26 mouse cellular contexts compared by ENCODE assay signal in genomic region chr2:139860133-139860494, GRCm38 (mm10).
A peak's percentile ranks its signal among the peaks of the same experiment; 100 is the strongest.
DNase-seq lines count a peak whose midpoint lies in the region; ATAC-seq and TF ChIP-seq lines count a peak whose summit lies in the region.
"Had no signal": no experiment of that assay in that cellular context is flagged by ENCODE, and none has a peak within 500 bp of the region (broad histone marks: within the 10 kb centered on the region; RNA-seq: fewer than 3 reads in every experiment).

No protein-coding gene starts in this region.

- no peak for TF ChIP-seq CTCF in stomach, postnatal 0 days (IDR thresholded peaks at IDR 0.05; ENCODE audit: low read depth)

- H3K9me3 ChIP-seq in intestine, embryonic 14.5 days (ENCODE audit: control insufficient read depth, low read length), result no peaks in the 10 kb centered on the region
- no peaks in the 10 kb centered on the region for H3K9me3 ChIP-seq in intestine, embryonic 16.5 days (ENCODE audit: control insufficient read depth, low read length)
- H3K9me3 ChIP-seq in limb, embryonic 15.5 days, result no peaks in the 10 kb centered on the region
- no peaks in the 10 kb centered on the region for H3K9me3 ChIP-seq in limb, embryonic 10.5 days (replicated peaks)
- no peaks in the 10 kb centered on the region for H3K9me3 ChIP-seq in lung, embryonic 16.5 days (ENCODE audit: control insufficient read depth, low read length)
- H3K9me3 ChIP-seq in stomach, embryonic 14.5 days (ENCODE audit: control insufficient read depth, low read depth, low read length), result no peaks in the 10 kb centered on the region
- H3K9me3 ChIP-seq in stomach, postnatal 0 days (ENCODE audit: control insufficient read depth, low read length), result no peaks in the 10 kb centered on the region
- H3K9me3 ChIP-seq: embryonic facial prominence, embryonic 10.5 days; embryonic facial prominence, embryonic 13.5 days; forebrain, embryonic 12.5 days; forebrain, embryonic 15.5 days; heart, embryonic 12.5 days; heart, embryonic 15.5 days; hindbrain, embryonic 10.5 days had no signal

- no peak for TF ChIP-seq EP300 in stomach, postnatal 0 days (optimal IDR thresholded peaks at IDR 0.05)

- 87% methylated on average over 5 of the region's 5 CpGs for WGBS in intestine, embryonic 14.5 days
- 88% methylated on average over 5 of the region's 5 CpGs for WGBS in intestine, embryonic 16.5 days
- WGBS in limb, embryonic 15.5 days, result 83% methylated on average over 5 of the region's 5 CpGs
- WGBS in limb, embryonic 10.5 days, result 92% methylated on average over 5 of the region's 5 CpGs
- WGBS in lung, embryonic 16.5 days, result 57% methylated on average over 5 of the region's 5 CpGs
- WGBS in stomach, embryonic 14.5 days, result 81% methylated on average over 5 of the region's 5 CpGs
- WGBS in stomach, postnatal 0 days, result 85% methylated on average over 5 of the region's 5 CpGs

- H3K4me3 ChIP-seq in intestine, embryonic 14.5 days (ENCODE audit: low read depth, low read length), result no peak overlapping the region
- no peak overlapping the region for H3K4me3 ChIP-seq in intestine, embryonic 16.5 days (ENCODE audit: low read length)
- no peak overlapping the region for H3K4me3 ChIP-seq in limb, embryonic 15.5 days
- no peak overlapping the region for H3K4me3 ChIP-seq in limb, embryonic 10.5 days
- no peak overlapping the region for H3K4me3 ChIP-seq in lung, embryonic 16.5 days (ENCODE audit: low read length)
- no peak overlapping the region for H3K4me3 ChIP-seq in stomach, embryonic 14.5 days (ENCODE audit: low read depth, low read length)
- H3K4me3 ChIP-seq in stomach, postnatal 0 days (ENCODE audit: low read depth, low read length), result no peak overlapping the region
- H3K4me3 ChIP-seq: embryonic facial prominence, embryonic 10.5 days; embryonic facial prominence, embryonic 13.5 days; erythroblast, embryonic 14.5 days; forebrain, embryonic 12.5 days; forebrain, embryonic 15.5 days; heart, embryonic 12.5 days; heart, embryonic 15.5 days; hindbrain, embryonic 10.5 days had no signal

- no peak overlapping the region for H3K9ac ChIP-seq in intestine, embryonic 14.5 days (ENCODE audit: low read length)
- H3K9ac ChIP-seq in intestine, embryonic 16.5 days (ENCODE audit: low read depth, low read length), result no peak overlapping the region
- no peak overlapping the region for H3K9ac ChIP-seq in limb, embryonic 15.5 days
- H3K9ac ChIP-seq in lung, embryonic 16.5 days (ENCODE audit: low read length), result no peak overlapping the region
- H3K9ac ChIP-seq in stomach, embryonic 14.5 days (replicated peaks; ENCODE audit: low read depth, low read length), result no peak overlapping the region
- H3K9ac ChIP-seq in stomach, postnatal 0 days (ENCODE audit: low read length), result no peak overlapping the region
- H3K9ac ChIP-seq: embryonic facial prominence, embryonic 13.5 days; forebrain, embryonic 12.5 days; forebrain, embryonic 15.5 days; heart, embryonic 12.5 days; heart, embryonic 15.5 days had no signal

- no peak overlapping the region for H3K27ac ChIP-seq in intestine, embryonic 14.5 days (ENCODE audit: low read depth)
- no peak overlapping the region for H3K27ac ChIP-seq in intestine, embryonic 16.5 days (ENCODE audit: low read length)
- H3K27ac ChIP-seq in limb, embryonic 15.5 days, result peak overlapping the region; percentile 6; the same call in 1 of the 2 replicates
- no peak overlapping the region for H3K27ac ChIP-seq in limb, embryonic 10.5 days
- H3K27ac ChIP-seq in lung, embryonic 16.5 days (ENCODE audit: low read length), result peak overlapping the region; percentile 92
- 0 out of 2 replicates have a peak overlapping the region, but pooled peaks have one; percentile 10 for H3K27ac ChIP-seq in stomach, embryonic 14.5 days (ENCODE audit: low read length)
- no peak overlapping the region for H3K27ac ChIP-seq in stomach, postnatal 0 days (replicated peaks)
- H3K27ac ChIP-seq: embryonic facial prominence, embryonic 10.5 days; embryonic facial prominence, embryonic 13.5 days; forebrain, embryonic 12.5 days; forebrain, embryonic 15.5 days; heart, embryonic 15.5 days; hindbrain, embryonic 10.5 days had no signal

- no peaks in the 10 kb centered on the region for H3K27me3 ChIP-seq in intestine, embryonic 14.5 days (replicated peaks; ENCODE audit: control insufficient read depth, insufficient read depth, low read length)
- H3K27me3 ChIP-seq in intestine, embryonic 16.5 days (replicated peaks; ENCODE audit: control insufficient read depth, insufficient read depth, low read length), result no peaks in the 10 kb centered on the region
- H3K27me3 ChIP-seq in limb, embryonic 15.5 days, result no peaks in the 10 kb centered on the region
- no peaks in the 10 kb centered on the region for H3K27me3 ChIP-seq in limb, embryonic 10.5 days (ENCODE audit: low read depth, poor library complexity, severe bottlenecking)
- no peaks in the 10 kb centered on the region for H3K27me3 ChIP-seq in lung, embryonic 16.5 days (ENCODE audit: control insufficient read depth, insufficient read depth, low read depth, low read length)
- H3K27me3 ChIP-seq in stomach, embryonic 14.5 days (ENCODE audit: control insufficient read depth, insufficient read depth, low read length), result no peaks in the 10 kb centered on the region
- H3K27me3 ChIP-seq in stomach, postnatal 0 days (ENCODE audit: control insufficient read depth, insufficient read depth, low read length), result no peaks in the 10 kb centered on the region
- H3K27me3 ChIP-seq: embryonic facial prominence, embryonic 13.5 days; forebrain, embryonic 12.5 days; forebrain, embryonic 15.5 days; heart, embryonic 12.5 days; heart, embryonic 15.5 days had no signal

- no peak overlapping the region for H3K4me2 ChIP-seq in intestine, embryonic 14.5 days (ENCODE audit: low read length)
- no peak overlapping the region for H3K4me2 ChIP-seq in intestine, embryonic 16.5 days (ENCODE audit: low read depth, low read length)
- no peak overlapping the region for H3K4me2 ChIP-seq in limb, embryonic 15.5 days
- H3K4me2 ChIP-seq in lung, embryonic 16.5 days (ENCODE audit: low read depth, low read length), result no peak overlapping the region
- H3K4me2 ChIP-seq in stomach, embryonic 14.5 days (replicated peaks; ENCODE audit: low read depth, low read length), result no peak overlapping the region
- no peak overlapping the region for H3K4me2 ChIP-seq in stomach, postnatal 0 days (replicated peaks; ENCODE audit: low read depth)
- H3K4me2 ChIP-seq: embryonic facial prominence, embryonic 13.5 days; forebrain, embryonic 12.5 days; forebrain, embryonic 15.5 days; heart, embryonic 12.5 days; heart, embryonic 15.5 days had no signal

- DNase-seq in intestine, embryonic 14.5 days (ENCODE audit: low spot score), result peak; percentile 43
- no peak for DNase-seq in limb, embryonic 10.5 days (ENCODE audit: low spot score)
- DNase-seq in lung, postnatal 10 days, result no peak
- DNase-seq in stomach, postnatal 0 days (ENCODE audit: low spot score), result no peak
- DNase-seq: adrenal gland, adult 8-10 months; adrenal gland, postnatal 25 days; cerebellum, adult 11-12 months; cerebellum, adult 8-10 months; cerebellum, postnatal 10 days; cerebellum, postnatal 36 days; embryo, embryonic 11 days; gastrocnemius, postnatal 25 days; heart, postnatal 36 days had no signal

- no peak for ATAC-seq in intestine, embryonic 14.5 days (replicated peaks; ENCODE audit: low FRiP score, low TSS enrichment, low read depth)
- no peak for ATAC-seq in intestine, embryonic 16.5 days
- ATAC-seq in limb, embryonic 15.5 days (ENCODE audit: insufficient number of reproducible peaks, low FRiP score, low TSS enrichment, low read depth), result no peak
- peak; percentile 35 for ATAC-seq in lung, embryonic 16.5 days (ENCODE audit: low read depth)
- no peak for ATAC-seq in stomach, embryonic 14.5 days (ENCODE audit: insufficient number of reproducible peaks, insufficient read depth, low FRiP score, low read depth)
- no peak for ATAC-seq in stomach, postnatal 0 days (ENCODE audit: low FRiP score, low TSS enrichment)
- ATAC-seq: activated CD4-positive, CD25-positive, alpha-beta regulatory T cell, adult 4 months; forebrain, embryonic 15.5 days had no signal

- no peaks in the 10 kb centered on the region for H3K4me1 ChIP-seq in intestine, embryonic 14.5 days (replicated peaks; ENCODE audit: control insufficient read depth, insufficient read depth, low read length)
- H3K4me1 ChIP-seq in intestine, embryonic 16.5 days (ENCODE audit: control insufficient read depth, insufficient read depth, low read length), result no peaks in the 10 kb centered on the region
- H3K4me1 ChIP-seq in limb, embryonic 15.5 days, result no peaks in the 10 kb centered on the region
- no peaks in the 10 kb centered on the region for H3K4me1 ChIP-seq in limb, embryonic 10.5 days
- H3K4me1 ChIP-seq in lung, embryonic 16.5 days (replicated peaks; ENCODE audit: control insufficient read depth, insufficient read depth, low read length), result no peaks in the 10 kb centered on the region; the same call in 1 of the 2 replicates
- H3K4me1 ChIP-seq in stomach, embryonic 14.5 days (ENCODE audit: control insufficient read depth, insufficient read depth, low read length), result no peaks in the 10 kb centered on the region
- no peaks in the 10 kb centered on the region for H3K4me1 ChIP-seq in stomach, postnatal 0 days (replicated peaks; ENCODE audit: control insufficient read depth, insufficient read depth)
- H3K4me1 ChIP-seq: embryonic facial prominence, embryonic 10.5 days; embryonic facial prominence, embryonic 13.5 days; forebrain, embryonic 12.5 days; forebrain, embryonic 15.5 days; heart, embryonic 12.5 days; heart, embryonic 15.5 days; hindbrain, embryonic 10.5 days had no signal

- H3K36me3 ChIP-seq in intestine, embryonic 14.5 days (ENCODE audit: control insufficient read depth, insufficient read depth, low read length), result no peaks in the 10 kb centered on the region
- no peaks in the 10 kb centered on the region for H3K36me3 ChIP-seq in intestine, embryonic 16.5 days (ENCODE audit: control insufficient read depth, insufficient read depth, low read length)
- no peaks in the 10 kb centered on the region for H3K36me3 ChIP-seq in limb, embryonic 15.5 days
- no peaks in the 10 kb centered on the region for H3K36me3 ChIP-seq in limb, embryonic 10.5 days
- no peaks in the 10 kb centered on the region for H3K36me3 ChIP-seq in lung, embryonic 16.5 days (ENCODE audit: control insufficient read depth, insufficient read depth, low read length)
- H3K36me3 ChIP-seq in stomach, embryonic 14.5 days (ENCODE audit: control insufficient read depth, insufficient read depth, low read length), result no peaks in the 10 kb centered on the region
- H3K36me3 ChIP-seq in stomach, postnatal 0 days (ENCODE audit: control insufficient read depth, insufficient read depth, low read length), result no peaks in the 10 kb centered on the region
- H3K36me3 ChIP-seq: embryonic facial prominence, embryonic 10.5 days; embryonic facial prominence, embryonic 13.5 days; forebrain, embryonic 12.5 days; forebrain, embryonic 15.5 days; heart, embryonic 12.5 days; heart, embryonic 15.5 days; hindbrain, embryonic 10.5 days had no signal

Comparison
In these comparisons a context has a peak if more than half of its experiments do, and no peak if none do; other contexts are left out.
1. H3K27ac ChIP-seq: peak in limb, embryonic 15.5 days (single experiment), lung, embryonic 16.5 days (single experiment) and stomach, embryonic 14.5 days (single experiment); none in intestine, embryonic 14.5 days (single experiment), intestine, embryonic 16.5 days (single experiment), limb, embryonic 10.5 days (single experiment) and stomach, postnatal 0 days (single experiment).